Mouse (Mus musculus) MEL (cell line): ENCODE data around the gene Pak7.

ENCODE experiments used
- CHD2 ChIP-seq: IDR thresholded peaks from 2 replicates; pipeline ENCODE4 v1.6.1; 2011; ENCODE audit warnings: low read length, improper control_type of control experiment
- CTCF ChIP-seq, 3 experiments: IDR thresholded peaks in 2 of 3; conservative IDR thresholded peaks in 1 of 3; 2 replicates each; pipeline ENCODE4 v1.5.1; 2011 to 2012; ENCODE audit warnings: low read length in 3 of 3, low read depth in 2 of 3, mild to moderate bottlenecking in 2 of 3, improper control_type of control experiment in 1 of 3, inconsistent platforms in 1 of 3, mixed read lengths in 1 of 3, moderate library complexity in 1 of 3; ENCODE audit not compliant: control insufficient read depth in 1 of 3, insufficient read depth in 1 of 3, poor library complexity in 1 of 3, severe bottlenecking in 1 of 3
- GATA1 ChIP-seq: IDR thresholded peaks from 2 replicates; pipeline ENCODE4 v1.6.1; 2011; ENCODE audit warnings: low read depth, low read length, improper control_type of control experiment
- MAFK ChIP-seq: IDR thresholded peaks from 2 replicates; pipeline ENCODE4 v1.6.1; 2011; ENCODE audit warnings: low read depth, mild to moderate bottlenecking, low read length, improper control_type of control experiment, borderline replicate concordance
- MAX ChIP-seq: IDR thresholded peaks from 2 replicates; pipeline ENCODE4 v1.6.1; 2011; ENCODE audit warnings: low read length, improper control_type of control experiment
- MAZ ChIP-seq: IDR thresholded peaks from 2 replicates; pipeline ENCODE4 v1.6.1; 2012; ENCODE audit warnings: low read depth, mild to moderate bottlenecking, inconsistent platforms, low read length, improper control_type of control experiment
- MYB ChIP-seq: IDR thresholded peaks from 2 replicates; pipeline ENCODE4 v1.6.1; 2011; ENCODE audit warnings: mild to moderate bottlenecking, low read depth, low read length, improper control_type of control experiment
- NRF1 ChIP-seq: IDR thresholded peaks from 2 replicates; pipeline ENCODE4 v1.6.1; 2014; ENCODE audit warnings: low read depth, mild to moderate bottlenecking, inconsistent platforms, low read length, improper control_type of control experiment, moderate library complexity; ENCODE audit not compliant: poor library complexity, insufficient read depth, severe bottlenecking
- POLR2A ChIP-seq, 2 experiments: IDR thresholded peaks; 2 replicates each; pipeline ENCODE4 v1.6.1; 2011 to 2012; ENCODE audit warnings: low read length in 2 of 2, mild to moderate bottlenecking in 2 of 2, control low read depth in 1 of 2, improper control_type of control experiment in 1 of 2, low read depth in 1 of 2, moderate library complexity in 1 of 2; ENCODE audit not compliant: control insufficient read depth in 1 of 2, insufficient read depth in 1 of 2, poor library complexity in 1 of 2
- RCOR1 ChIP-seq: IDR thresholded peaks from 2 replicates; pipeline ENCODE4 v1.6.1; 2012; ENCODE audit warnings: low read depth, mild to moderate bottlenecking, inconsistent platforms, low read length, improper control_type of control experiment
- SIN3A ChIP-seq: IDR thresholded peaks from 2 replicates; pipeline ENCODE4 v1.6.1; 2012; ENCODE audit warnings: low read length, improper control_type of control experiment, inconsistent platforms
- TAL1 ChIP-seq: IDR thresholded peaks from 2 replicates; pipeline ENCODE4 v1.6.1; 2012; ENCODE audit warnings: mild to moderate bottlenecking, inconsistent platforms, low read length, moderate library complexity, mixed read lengths
- TCF12 ChIP-seq: IDR thresholded peaks from 2 replicates; pipeline ENCODE4 v1.6.1; 2014; ENCODE audit warnings: low read depth, mild to moderate bottlenecking, inconsistent platforms, low read length, improper control_type of control experiment, moderate library complexity
- ZNF384 ChIP-seq: IDR thresholded peaks from 2 replicates; pipeline ENCODE4 v1.6.1; 2012; ENCODE audit warnings: low read depth, mild to moderate bottlenecking, inconsistent platforms, low read length, improper control_type of control experiment

- TF ChIP-seq POLR2A (IDR thresholded peaks at IDR 0.05; ENCODE audit: control insufficient read depth in 1 of 2, insufficient read depth in 1 of 2, low read depth in 1 of 2, low read length in 2 of 2, poor library complexity in 1 of 2) (no peak), MAX (no peak), TAL1 (no peak), MYB (no peak), CTCF (IDR thresholded peaks at IDR 0.05 in 2 of 3, conservative IDR thresholded peaks at IDR 0.05 in 1 of 3; ENCODE audit: control insufficient read depth in 1 of 3, insufficient read depth in 1 of 3, low read depth in 2 of 3, low read length in 3 of 3, poor library complexity in 1 of 3, severe bottlenecking in 1 of 3) (no peak), GATA1 (no peak), MAZ (no peak), RCOR1 (no peak), TCF12 (no peak), SIN3A (no peak), MAFK (no peak), ZNF384 (no peak), NRF1 (no peak), CHD2 (no peak)
Measured at GRCm38 (mm10) chr2:136113374-136113773, 274.4 kb downstream of the Pak7 start.
